Mouse (Mus musculus) small intestine, adult 2 months (tissue): ENCODE results near the gene Rrp7a.

ENCODE experiments used
- CTCF ChIP-seq: fragments of 200-500 bp; IDR thresholded peaks from 2 replicates; pipeline ENCODE4 v1.5.1; 2012; ENCODE audit warnings: low read depth, mild to moderate bottlenecking, control low read depth, inconsistent platforms, low read length, moderate library complexity, mixed read lengths; ENCODE audit not compliant: insufficient replicate concordance, insufficient read length; ENCODE audit errors: extremely low read depth
- POLR2A ChIP-seq: fragments of 200-500 bp; IDR thresholded peaks from 2 replicates; pipeline ENCODE4 v1.6.1; 2012; ENCODE audit warnings: low read depth, mild to moderate bottlenecking, control low read depth, inconsistent platforms, low read length, moderate library complexity

DNA sequence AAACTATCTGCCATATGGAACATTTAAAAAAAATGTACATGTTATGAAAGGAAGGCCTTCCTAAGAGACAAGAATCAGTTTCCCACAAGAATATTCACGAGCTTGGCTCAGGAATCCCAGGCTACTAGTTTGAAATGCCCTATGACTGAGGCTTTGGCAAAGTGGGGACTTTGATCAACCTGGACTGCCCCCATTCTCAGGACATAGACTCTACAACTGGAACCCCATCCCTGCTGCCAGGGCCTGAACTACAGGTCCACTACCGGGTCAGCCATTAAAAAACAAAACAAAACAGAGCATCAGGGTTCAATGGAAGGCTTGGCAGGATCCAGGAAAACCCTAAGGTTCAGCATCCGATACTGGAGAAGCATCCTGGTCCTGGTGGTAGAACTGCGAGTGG, 28.1 kb upstream of the Rrp7a start:
- TF ChIP-seq POLR2A: no peak
- TF ChIP-seq CTCF: no peak
